Mouse (Mus musculus) gastrocnemius, postnatal 14 days (tissue): ENCODE measurements around the gene Nudt2. TPM values are rescaled to one million over a fixed set of nuclear protein-coding genes. Genes with fewer than 3 reads are reported as not detected.
A peak's percentile ranks its signal among the peaks of the same experiment; 100 is the strongest.

Experiments used
- DNase-seq: peaks from one replicate; pipeline ENCODE4 v3.0.0; 2021; ENCODE audit warnings: mixed read lengths
- intact Hi-C: fragments of 180-260 bp; cut with DNase I; formaldehyde crosslinking; loops from one replicate; pipeline ENCODE4 v1.15.1; 2025; ENCODE audit warnings: low total_unique reads
- total RNA-seq, 2 experiments: library from RNA; stranded (reverse); gene quantifications; 2 replicates each; pipeline ENCODE4 v1.2.3; 2021

Nudt2 gene
- total RNA-seq, 2 experiments from 2014 or later = 20.8 to 22.4 TPM

DNA sequence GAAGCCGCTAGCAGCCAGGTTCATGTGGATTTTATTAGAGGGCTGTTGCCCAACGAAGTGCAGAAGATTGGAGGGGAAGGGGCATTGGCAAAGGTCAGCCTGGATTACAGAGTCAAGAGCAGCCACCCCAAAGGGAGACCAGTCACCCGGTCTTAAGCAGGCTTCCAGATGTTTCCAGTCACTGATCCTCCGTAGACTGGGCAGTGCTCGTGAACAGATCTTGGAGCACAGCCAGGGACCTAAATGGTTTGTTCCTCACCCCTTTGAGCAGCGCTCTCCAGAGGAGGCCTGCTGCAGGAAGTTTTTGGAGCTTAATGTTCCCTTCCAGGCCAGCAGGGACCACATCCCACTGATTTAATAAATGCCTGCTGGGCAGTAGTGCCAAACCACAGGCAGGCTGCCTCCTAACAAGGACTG, 16.7 kb downstream of the Nudt2 start:
- intact Hi-C loops = no loop called here
- peak; percentile 73 for DNase-seq

DNA sequence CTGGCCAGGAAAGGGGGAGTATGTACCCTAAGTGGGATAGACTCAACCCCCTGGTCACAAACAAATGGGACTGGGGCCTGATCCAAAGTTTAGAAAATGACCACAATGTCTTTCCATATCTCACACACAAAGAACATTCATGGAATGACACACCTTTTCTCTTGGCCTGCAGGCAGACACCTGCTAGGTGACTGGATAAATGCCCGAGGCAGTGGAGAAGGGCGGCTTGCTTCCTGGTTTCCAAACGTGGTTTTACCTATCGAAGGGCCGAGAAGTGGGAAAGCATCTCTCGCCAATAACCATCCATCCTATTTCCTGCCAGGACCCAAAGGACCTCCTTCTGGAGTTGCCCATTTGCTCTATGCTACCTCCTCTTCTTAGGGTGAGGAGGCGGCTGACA, 28.0 kb downstream of the Nudt2 start:
- intact Hi-C loops = no loop called here
- no peak for DNase-seq

DNA sequence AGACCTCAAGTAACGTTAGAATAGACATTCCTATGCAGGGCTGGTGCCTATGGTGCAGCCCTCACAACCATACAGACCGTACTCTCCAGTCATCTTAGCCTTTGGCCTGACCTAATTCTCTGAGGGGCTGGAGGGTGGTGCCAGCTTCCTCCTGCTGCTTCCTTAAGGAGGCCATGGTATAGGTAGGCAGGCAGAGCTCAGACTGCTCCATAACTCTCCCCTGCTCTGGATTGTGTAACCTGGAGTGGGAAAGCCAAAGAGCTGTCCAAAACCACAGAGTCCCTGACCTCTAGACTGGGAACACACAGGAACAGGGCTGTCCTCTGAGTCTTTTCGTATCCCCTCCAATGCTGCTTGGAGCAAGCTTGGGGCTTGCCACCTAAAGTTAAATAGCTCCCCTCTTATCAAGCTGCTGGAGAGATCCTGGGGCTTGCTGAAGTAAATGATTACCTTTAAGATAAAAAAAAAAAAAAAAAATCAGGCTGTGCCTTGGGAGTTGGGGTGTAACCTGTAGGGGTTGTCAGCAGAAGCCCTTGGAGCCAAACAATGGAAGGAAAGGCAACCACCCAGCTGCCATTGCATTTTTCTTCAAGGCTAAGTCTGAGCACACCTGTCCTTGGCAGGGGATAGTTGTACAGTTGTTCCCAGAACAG, 28.6 kb downstream of the Nudt2 start:
- no peak for DNase-seq
- intact Hi-C loops = no loop called here

DNA sequence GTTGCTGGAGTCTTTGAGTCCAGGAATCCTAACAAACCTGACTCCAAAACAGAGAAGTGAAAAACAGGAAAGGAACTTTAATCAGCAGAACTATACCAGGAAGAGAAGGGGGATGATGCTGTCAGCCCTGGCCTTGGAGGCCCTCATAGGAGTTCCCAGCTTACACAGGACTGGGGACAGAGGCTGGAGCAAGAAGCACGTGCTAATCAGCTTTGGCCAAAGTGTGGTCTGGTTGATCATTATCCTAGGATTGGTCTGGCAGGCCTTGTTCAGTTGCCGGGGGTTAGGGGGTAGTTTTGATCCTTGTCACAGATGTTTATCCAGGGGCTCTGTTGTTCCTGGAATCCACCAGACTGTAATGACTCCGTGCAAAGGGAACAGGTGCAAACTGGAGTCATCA, 29.4 kb downstream of the Nudt2 start:
- intact Hi-C loops = no loop called here
- no peak for DNase-seq

DNA sequence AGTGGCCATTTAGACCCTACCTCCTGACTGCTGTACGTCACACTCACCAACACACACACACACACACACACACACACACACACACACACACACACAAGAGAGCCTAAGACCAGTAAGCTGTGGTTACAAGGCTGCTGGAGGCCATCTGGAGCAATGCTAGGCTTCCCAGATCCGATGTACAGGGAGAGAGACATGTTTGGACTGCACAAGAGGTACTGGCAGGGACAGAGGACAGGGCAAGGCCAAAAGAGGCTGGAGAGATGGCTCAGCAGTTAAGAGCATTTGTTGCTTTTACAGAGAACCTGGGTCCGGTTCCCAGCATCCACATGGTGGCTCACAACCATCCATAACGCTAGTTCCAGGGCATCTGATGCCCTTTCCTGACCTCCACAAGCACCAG, 30.1 kb downstream of the Nudt2 start:
- no peak for DNase-seq
- intact Hi-C loops = no loop called here

DNA sequence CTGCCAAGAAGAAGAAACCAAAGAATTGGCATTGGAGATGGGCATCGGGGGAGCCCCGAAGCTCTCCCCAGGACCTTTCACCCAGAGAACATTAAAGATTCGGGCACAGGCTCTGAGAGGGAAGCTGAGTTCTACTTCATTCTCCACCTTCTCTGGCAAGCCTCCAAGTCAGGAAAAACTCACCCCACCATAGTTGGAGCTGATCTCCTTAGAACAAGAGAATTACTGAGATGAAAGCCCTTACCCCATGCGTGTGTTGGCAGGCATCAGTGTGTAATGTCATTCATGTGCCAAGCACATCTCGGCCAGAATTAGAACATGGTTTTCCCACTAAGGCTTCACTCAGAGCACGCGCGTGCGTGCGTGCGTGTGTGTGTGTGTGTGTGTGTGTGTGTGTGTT, 30.9 kb downstream of the Nudt2 start:
- intact Hi-C loops = no loop called here
- no peak for DNase-seq

DNA sequence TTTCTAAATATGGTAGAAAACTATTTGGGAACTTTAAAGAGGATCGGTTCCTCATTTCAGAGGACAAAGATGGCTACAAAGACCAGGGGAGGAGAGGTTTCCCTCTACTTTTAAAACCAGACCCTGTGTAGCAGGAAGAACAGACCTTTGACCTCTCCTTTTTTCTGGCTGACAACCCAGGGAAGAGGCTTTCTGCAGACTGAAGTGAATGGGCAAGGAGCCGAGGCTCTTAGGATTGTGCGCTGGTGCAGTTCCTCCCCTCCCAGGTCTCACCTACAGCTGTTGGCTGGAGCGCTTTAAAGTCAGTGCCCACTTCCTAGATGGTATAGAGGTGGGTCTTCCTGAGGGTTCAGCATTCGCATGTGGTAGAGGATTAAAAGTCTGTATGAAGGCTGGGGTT, 32.1 kb downstream of the Nudt2 start:
- intact Hi-C loops = no loop called here
- no peak for DNase-seq

DNA sequence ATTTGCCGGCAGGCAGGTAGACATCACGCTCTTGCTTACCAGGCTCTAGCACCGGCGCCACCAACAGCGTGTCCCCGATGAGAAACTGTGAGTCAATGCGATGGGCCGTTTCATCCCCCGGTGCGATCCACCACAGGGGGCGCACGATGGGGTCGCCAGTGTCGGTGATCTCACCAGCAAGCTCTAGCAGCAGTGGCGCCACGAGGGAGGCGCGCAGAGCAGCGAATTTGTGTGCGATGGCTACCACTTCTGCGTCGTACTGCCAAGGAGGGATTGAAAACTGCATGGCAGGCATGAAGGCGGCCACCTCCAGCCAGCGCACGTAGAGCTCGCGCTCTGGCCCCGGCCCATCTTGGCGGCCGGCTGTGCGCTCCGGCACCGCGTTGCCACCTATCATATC, 32.6 kb downstream of the Nudt2 start:
- no peak for DNase-seq
- intact Hi-C loops = no loop called here

DNA sequence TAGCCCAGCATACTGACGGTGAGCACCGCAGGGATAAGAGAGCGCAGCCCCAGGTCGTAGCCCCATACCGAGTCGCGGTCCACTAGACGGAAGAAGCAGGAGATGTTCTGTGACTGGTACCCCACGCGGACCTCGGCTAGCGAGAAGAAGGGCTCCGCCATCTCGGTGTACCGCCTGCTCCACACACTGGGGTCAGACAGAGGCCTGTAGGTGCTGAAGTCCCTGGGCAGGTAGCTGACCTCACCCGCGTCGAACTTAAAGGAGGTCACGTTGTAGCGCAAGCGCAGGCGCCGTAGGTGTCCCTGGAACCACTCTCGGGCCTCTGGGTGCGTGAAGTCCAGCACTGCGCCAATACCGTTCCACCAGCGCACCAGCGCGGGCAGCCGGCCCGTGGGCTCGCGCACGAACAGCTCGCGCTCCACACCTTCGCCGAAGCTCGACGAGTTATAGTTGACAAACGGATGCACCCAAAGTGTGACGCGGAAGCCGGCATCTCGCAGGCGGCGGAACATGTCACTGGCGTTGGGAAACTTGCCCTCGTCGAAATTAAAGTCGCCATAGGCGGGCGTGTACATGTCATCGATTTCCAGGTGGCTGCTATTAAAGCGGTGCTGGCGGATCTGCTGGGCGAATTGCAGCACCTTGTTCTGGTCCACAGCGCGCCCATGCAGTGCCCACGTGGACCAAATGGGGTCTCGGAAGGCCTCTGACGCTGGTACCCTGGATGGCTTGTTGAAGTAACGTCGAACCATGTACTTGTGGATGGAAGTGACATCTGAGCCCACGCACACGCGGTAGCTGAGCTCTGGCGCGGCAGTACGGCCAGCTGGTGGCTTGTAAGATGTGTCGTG, 33.3 kb downstream of the Nudt2 start:
- intact Hi-C loops = no loop called here
- DNase-seq = no peak

DNA sequence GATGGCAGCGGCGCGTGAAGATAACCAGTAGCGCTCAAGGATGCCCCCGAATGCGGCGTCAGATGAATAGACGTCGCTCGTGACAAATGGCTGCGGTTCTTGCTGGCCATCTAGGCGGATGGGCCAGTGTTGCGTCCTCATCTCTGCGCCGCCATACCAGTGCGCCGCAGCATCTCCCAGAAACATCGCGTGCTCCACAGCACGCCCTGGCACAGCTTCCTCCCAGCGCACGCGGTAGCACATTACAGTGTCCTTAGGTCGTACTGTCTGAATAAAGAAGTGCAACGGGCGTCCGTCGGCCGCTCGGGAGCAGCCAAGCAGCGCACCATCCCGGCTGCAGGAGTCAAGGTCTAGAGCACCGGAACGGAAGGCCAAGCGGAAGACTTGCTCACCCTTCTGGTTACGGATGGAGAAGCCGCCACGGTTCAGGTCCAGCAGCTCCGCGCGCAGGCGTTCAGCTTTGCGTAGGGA, 34.0 kb downstream of the Nudt2 start:
- no peak for DNase-seq
- intact Hi-C loops = no loop called here

DNA sequence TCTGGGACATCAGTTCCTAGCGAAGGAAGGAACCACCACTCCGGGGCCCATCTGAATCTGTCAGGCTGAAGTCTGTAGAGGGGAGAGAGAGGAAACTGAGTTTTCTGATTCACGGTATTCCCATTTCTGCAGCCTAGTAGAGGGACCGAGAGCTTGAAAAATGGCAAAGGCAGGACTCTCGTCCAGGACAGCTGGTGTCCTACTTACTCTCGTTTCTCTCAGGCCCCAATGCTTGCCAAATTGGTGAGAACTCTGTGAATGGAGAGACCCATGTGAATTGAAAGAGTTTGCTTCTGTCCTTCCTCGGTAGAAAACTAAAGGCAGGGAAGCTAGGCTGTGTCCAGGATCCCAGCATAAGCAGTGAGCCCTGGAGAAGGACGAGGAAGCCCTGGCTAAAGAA, 34.7 kb downstream of the Nudt2 start:
- no peak for DNase-seq
- intact Hi-C loops = no loop called here

DNA sequence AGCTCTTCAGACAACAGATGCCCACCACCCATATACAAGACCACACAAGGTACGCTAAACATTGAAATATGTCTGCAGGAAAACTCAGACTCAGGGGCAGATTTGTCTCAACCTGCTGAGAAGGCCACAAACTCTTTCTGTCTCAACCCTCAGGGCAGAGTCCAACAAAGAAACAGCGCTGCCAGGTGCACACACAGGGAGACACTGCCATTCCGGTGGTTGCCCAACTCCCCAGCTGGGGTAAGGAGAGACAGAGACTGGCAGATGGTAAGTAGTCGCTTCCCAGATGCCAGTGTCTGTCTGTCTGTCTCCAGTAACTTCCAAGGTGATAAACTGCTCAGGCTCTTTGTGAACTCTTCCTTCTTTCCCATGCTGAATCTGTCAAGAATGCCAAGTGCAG, 35.8 kb downstream of the Nudt2 start:
- intact Hi-C loops = no loop called here
- DNase-seq = no peak

DNA sequence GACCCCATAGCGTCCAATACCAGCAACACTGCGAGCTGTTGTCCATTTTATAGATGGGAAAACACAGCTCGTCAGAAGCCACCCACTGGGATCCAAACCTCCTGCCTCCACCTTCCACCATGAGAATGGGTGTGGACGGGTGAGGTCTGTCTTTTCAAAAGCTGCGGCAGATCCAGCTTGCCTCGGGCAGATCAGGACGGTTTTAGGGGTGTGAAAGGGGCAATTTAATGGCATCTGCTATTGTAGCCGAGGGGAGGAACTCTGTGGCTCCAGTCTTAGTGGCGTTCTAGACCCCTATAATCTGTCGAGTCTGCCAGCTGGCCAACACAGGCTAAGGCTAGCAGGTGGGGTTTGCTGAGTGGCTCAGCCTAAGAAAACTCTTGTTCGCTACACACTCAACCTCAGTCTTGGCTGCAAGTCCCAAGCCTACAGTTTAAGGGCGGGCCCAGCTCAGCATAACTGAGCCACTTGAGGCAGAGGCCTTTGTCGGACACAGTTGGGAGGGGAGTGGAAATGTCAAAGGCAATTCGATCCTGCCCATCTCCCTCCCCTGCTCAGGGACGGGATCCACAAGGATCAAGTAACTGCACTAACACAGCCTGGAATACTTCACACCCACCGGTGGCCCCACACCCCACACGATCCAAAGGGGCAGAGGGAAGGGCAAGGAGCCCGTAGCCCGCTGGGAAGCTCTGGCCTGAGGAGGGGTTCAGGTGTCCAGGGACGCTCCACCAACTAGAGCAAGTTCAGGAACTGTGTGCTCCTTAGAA, 37.4 kb downstream of the Nudt2 start:
- peak; percentile 59 for DNase-seq
- intact Hi-C loops = no loop called here

DNA sequence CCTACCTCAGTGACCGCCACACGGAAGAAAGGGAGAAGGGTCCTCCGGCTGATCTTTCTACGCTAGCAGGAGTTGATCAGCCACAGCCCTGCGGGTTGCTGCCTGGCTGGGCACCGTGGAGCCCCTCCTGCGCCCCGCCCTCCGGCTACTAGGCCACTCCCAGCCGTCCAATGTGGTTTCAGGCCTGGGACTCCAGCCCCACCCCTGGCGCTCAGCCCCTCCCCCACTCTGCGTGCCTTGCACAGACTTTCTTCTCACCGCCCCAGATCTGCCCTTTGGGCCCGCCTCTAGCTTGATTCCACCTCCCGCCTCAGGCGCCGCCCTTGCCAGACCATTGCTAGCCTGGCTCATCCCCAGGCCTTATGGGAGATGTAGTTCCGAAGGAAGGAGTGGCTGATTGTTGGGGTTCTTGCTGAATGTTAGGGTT, 38.0 kb downstream of the Nudt2 start, which contains the start of gene AI464131:
Gene AI464131 (minus strand): TSS at position 91 of the 427 bp plus-strand sequence.
- intact Hi-C loops = no loop called here
- DNase-seq = peak; percentile 100

DNA sequence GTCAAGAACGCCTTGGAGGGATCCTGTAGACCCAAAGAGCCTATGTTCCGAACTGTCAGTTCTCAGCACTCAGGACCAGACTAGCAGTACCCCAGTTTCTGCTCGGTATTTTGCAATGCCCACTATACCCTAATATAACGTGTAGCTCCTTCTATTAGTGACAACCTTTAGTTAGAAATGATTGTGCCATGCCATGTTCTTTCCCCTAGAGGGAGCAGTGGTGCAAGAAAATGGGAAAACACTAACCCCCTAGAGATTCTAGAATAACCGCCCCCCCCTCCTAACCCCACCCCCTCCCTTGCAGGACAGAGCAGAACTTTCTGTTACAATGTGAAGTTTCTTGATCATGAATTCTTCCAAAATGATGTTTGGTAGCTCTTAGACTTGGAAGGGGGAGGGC, 39.4 kb downstream of the Nudt2 start:
- DNase-seq = no peak
- intact Hi-C loops = no loop called here

DNA sequence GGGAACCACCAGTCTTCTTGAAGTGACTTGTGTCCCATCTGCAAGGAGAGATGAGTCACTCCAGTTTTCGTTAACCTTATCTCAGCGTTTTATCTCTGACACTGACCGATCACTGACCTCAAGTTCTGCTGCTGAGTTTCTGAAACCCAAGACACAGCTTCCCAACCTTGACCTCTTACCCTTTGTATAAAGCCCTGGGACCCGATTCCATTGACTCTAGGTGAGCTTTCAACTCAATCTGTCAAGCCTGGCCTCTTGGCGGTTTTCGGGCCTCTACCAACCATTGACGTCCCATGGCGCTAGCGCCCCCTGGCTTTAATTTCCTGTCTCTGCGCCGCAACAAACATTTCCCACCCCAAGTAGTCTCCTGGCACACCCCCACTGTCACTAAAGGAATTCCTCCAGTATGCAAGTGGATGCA, 40.2 kb downstream of the Nudt2 start:
- intact Hi-C loops = loop anchor here (5.0 kb wide), 1 partner anchor 33 kb away; no protein-coding TSS in a partner anchor
- DNase-seq = no peak

DNA sequence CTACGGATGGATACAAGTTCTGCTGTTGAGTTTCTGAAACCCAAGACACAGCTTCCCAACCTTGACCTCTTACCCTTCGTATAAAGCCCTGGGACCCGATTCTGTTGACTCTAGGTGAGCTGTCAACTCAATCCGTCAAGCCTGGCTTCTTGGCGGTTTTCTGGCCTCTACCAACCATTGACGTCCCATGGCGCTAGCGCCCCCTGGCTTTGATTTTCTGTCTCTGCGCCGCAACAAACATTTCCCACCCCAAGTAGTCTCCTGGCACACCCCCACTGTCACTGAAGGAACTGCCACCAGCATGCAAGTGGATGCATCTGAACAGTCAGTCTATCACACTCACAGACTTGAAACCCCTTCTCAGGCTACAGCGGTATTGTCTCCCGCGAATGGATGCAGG, 41.2 kb downstream of the Nudt2 start:
- peak; percentile 60 for DNase-seq
- intact Hi-C loops = loop anchor here (5.0 kb wide), 1 partner anchor 34 kb away; no protein-coding TSS in a partner anchor

DNA sequence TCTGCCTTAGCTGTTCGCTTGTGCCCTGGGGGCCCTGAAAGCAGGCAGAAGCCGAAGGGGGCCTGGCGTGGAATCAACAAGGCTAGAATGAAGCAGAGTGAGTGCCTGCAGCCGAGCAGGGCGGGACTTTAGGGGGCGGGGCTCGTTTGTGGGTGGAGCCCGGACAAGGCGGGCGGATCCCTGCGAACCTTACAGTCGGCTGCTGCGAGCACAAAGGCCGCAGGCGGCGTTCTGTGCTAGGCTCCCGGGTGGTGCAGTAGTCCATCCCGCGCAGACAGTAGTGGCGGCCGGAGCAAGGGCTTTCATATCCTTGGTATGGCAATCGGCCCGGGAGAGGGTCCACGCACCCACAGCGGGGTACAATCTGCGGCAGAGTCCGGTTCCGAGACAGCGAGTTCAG, 42.0 kb downstream of the Nudt2 start:
- intact Hi-C loops = loop anchor here (5.0 kb wide), 1 partner anchor 35 kb away; no protein-coding TSS in a partner anchor
- DNase-seq = peak; percentile 87

DNA sequence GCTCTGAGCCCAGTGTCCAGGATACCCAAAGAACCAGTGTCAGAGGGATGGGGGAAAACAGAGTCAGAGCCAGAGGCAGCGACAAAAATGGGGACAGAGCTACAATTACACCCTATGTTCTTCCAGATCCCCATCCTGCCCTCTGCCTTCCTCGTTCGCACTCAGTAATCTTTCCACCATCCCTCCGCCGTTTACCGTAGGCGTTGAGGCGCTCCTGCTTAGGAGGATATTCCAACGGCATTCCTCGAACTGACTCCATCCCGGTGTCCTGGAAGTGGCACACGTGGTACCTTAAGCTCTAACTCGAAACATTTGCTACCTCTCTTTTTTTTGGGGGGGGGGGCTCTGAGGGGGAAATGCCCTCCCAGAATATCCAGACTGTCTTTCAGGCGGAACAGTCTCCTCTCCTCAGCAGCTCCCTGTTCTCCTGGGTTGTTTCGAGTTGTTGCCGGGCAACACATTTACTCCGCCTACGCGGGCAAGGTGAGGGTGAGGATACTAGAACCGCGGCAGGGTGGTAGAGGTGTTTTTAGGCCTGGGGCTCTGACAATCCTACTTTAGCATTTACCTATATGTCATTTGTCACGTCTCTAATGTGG, 42.5 kb downstream of the Nudt2 start:
- intact Hi-C loops = loop anchor here (5.0 kb wide), 1 partner anchor 35 kb away; no protein-coding TSS in a partner anchor
- no peak for DNase-seq
